Mouse (Mus musculus) hindbrain, embryonic 16.5 days (tissue): ENCODE data around the gene Lasp1. TPM values are rescaled to one million over a fixed set of nuclear protein-coding genes. Genes with fewer than 3 reads are reported as not detected.
"Not testable (repeated sequence)": the region's sequence is repeated elsewhere in the genome, so short reads cannot be mapped to it uniquely, and the experiment has no call there.

ENCODE experiments used
- ATAC-seq: fragments of 200-750 bp; cut with Nextera tagmentation; 2 replicates; pipeline ENCODE4 v1.8.0; 2017; ENCODE audit warnings: moderate TSS enrichment, moderate library complexity
- H3K27ac ChIP-seq: fragments of 300-500 bp; sonication (generic); 2 replicates; pipeline ENCODE4 v1.5.1; 2014; ENCODE audit warnings: low read depth, mild to moderate bottlenecking, control low read depth, low read length, moderate library complexity
- H3K27me3 ChIP-seq: fragments of 300-500 bp; sonication (generic); replicated peaks from 2 replicates; pipeline ENCODE4 v1.6.1; 2014; ENCODE audit warnings: low read length; ENCODE audit not compliant: control insufficient read depth, insufficient read depth
- H3K36me3 ChIP-seq: fragments of 300-500 bp; sonication (generic); 2 replicates; pipeline ENCODE4 v1.6.1; 2014; ENCODE audit warnings: mild to moderate bottlenecking, low read length, moderate library complexity, mixed read lengths; ENCODE audit not compliant: control insufficient read depth, insufficient read depth
- H3K4me1 ChIP-seq: fragments of 300-500 bp; sonication (generic); 2 replicates; pipeline ENCODE4 v1.6.1; 2014; ENCODE audit warnings: low read depth, low read length; ENCODE audit not compliant: control insufficient read depth, insufficient read depth
- H3K4me2 ChIP-seq: fragments of 300-500 bp; sonication (generic); 2 replicates; pipeline ENCODE4 v1.6.1; 2014; ENCODE audit warnings: mild to moderate bottlenecking, low read length, control low read depth, moderate library complexity
- H3K4me3 ChIP-seq: fragments of 300-500 bp; sonication (generic); 2 replicates; pipeline ENCODE4 v1.5.1; 2014; ENCODE audit warnings: mild to moderate bottlenecking, low read length, control low read depth, moderate library complexity
- H3K9ac ChIP-seq: fragments of 300-500 bp; sonication (generic); 2 replicates; pipeline ENCODE4 v1.6.1; 2014; ENCODE audit warnings: low read depth, mild to moderate bottlenecking, control low read depth, low read length, moderate library complexity
- H3K9me3 ChIP-seq: fragments of 300-500 bp; sonication (generic); 2 replicates; pipeline ENCODE4 v1.6.1; 2014; ENCODE audit warnings: mild to moderate bottlenecking, low read length, moderate library complexity; ENCODE audit not compliant: control insufficient read depth
- WGBS: fragments of 180-500 bp; shearing (Covaris S2); extraction: QIAGEN DNeasy Blood & Tissue Kit; methylation state at CpG from one replicate; pipeline ENCODE4 v1.1.7; 2014; 5-methylcytosine and 5-hydroxymethylcytosine counted together
- polyA plus RNA-seq: library from polyadenylated mRNA; unstranded; fragments of >200 nt; fragmentation: Nextera tagmentation; extraction: Ambion mirVana; gene quantifications from 2 replicates; pipeline ENCODE4 v1.2.1, GENCODE M21; 2015

Lasp1 gene
- polyA plus RNA-seq, 1 experiment from 2014 or later, result 176 TPM

- ATAC-seq, result no peak
- no peak overlapping the region for H3K27ac ChIP-seq
- WGBS, result 90% methylated on average over 6 of the region's 6 CpGs
- no peaks in the 10 kb centered on the region; the same call in 1 of the 2 replicates for H3K4me1 ChIP-seq
- peaks cover 28% of the 10 kb centered on the region for H3K36me3 ChIP-seq
- H3K9me3 ChIP-seq, result no peaks in the 10 kb centered on the region
- H3K9ac ChIP-seq, result no peak overlapping the region
- H3K27me3 ChIP-seq, result no peaks in the 10 kb centered on the region
- H3K4me2 ChIP-seq, result no peak overlapping the region
- no peak overlapping the region for H3K4me3 ChIP-seq
Observed at GRCm38 (mm10) chr11:97827654-97828053, 28.9 kb downstream of the Lasp1 start.

GRCm38 (mm10) chr11:97829365-97829764, 30.6 kb downstream of the Lasp1 start:
- peaks cover 35% of the 10 kb centered on the region for H3K36me3 ChIP-seq
- H3K27me3 ChIP-seq, result no peaks in the 10 kb centered on the region
- H3K27ac ChIP-seq, result no peak overlapping the region
- H3K4me1 ChIP-seq, result no peaks in the 10 kb centered on the region; the same call in 1 of the 2 replicates
- H3K4me3 ChIP-seq, result no peak overlapping the region
- H3K9ac ChIP-seq, result no peak overlapping the region
- no peak for ATAC-seq
- H3K9me3 ChIP-seq, result no peaks in the 10 kb centered on the region
- no peak overlapping the region for H3K4me2 ChIP-seq
- 93% methylated on average over 7 of the region's 7 CpGs for WGBS

GRCm38 (mm10) chr11:97829913-97830476, 31.2 kb downstream of the Lasp1 start:
- ATAC-seq, result no peak
- WGBS, result 82% methylated on average over 12 of the region's 12 CpGs

GRCm38 (mm10) chr11:97830501-97830900, 31.7 kb downstream of the Lasp1 start:
- Histone ChIP-seq H3K4me2 (no peak overlapping the region), H3K36me3 (peaks cover 34% of the 10 kb centered on the region), H3K4me1 (no peaks in the 10 kb centered on the region), H3K9ac (no peak overlapping the region), H3K9me3 (no peaks in the 10 kb centered on the region), H3K27ac (no peak overlapping the region), H3K4me3 (no peak overlapping the region), H3K27me3 (no peaks in the 10 kb centered on the region)
- 79% methylated on average over 6 of the region's 6 CpGs for WGBS
- ATAC-seq, result no peak

More at GRCm38 (mm10) chr11:97829913-97830476, 31.2 kb downstream of the Lasp1 start:
- Histone ChIP-seq H3K36me3 (peaks cover 39% of the 10 kb centered on the region), H3K9me3 (no peaks in the 10 kb centered on the region), H3K27ac (no peak overlapping the region), H3K4me3 (no peak overlapping the region), H3K4me1 (no peaks in the 10 kb centered on the region), H3K9ac (no peak overlapping the region), H3K4me2 (no peak overlapping the region), H3K27me3 (no peaks in the 10 kb centered on the region)

- no peaks in the 10 kb centered on the region for H3K9me3 ChIP-seq
- no peak overlapping the region for H3K9ac ChIP-seq
- no peak for ATAC-seq
- H3K4me1 ChIP-seq, result no peaks in the 10 kb centered on the region
- 77% methylated on average over 11 of the region's 11 CpGs for WGBS
- H3K4me2 ChIP-seq, result no peak overlapping the region
- H3K36me3 ChIP-seq, result peaks cover 27% of the 10 kb centered on the region
- no peak overlapping the region for H3K27ac ChIP-seq
- H3K27me3 ChIP-seq, result no peaks in the 10 kb centered on the region
- no peak overlapping the region for H3K4me3 ChIP-seq
Observed at GRCm38 (mm10) chr11:97832001-97832400, 33.2 kb downstream of the Lasp1 start.

- no peak overlapping the region for H3K4me2 ChIP-seq
- H3K4me3 ChIP-seq, result no peak overlapping the region
- peaks cover 26% of the 10 kb centered on the region for H3K36me3 ChIP-seq
- 75% methylated on average over 15 of the region's 15 CpGs for WGBS
- ATAC-seq, result no peak
- no peak overlapping the region for H3K9ac ChIP-seq
- H3K27me3 ChIP-seq, result no peaks in the 10 kb centered on the region
- no peaks in the 10 kb centered on the region for H3K9me3 ChIP-seq
- no peaks in the 10 kb centered on the region for H3K4me1 ChIP-seq
- H3K27ac ChIP-seq, result no peak overlapping the region
Observed at GRCm38 (mm10) chr11:97833352-97833751, 34.6 kb downstream of the Lasp1 start.

- no peak overlapping the region for H3K4me3 ChIP-seq
- H3K4me1 ChIP-seq, result peaks cover 5% of the 10 kb centered on the region; the same call in 1 of the 2 replicates
- 72% methylated on average over 7 of the region's 8 CpGs for WGBS
- peaks cover 26% of the 10 kb centered on the region for H3K36me3 ChIP-seq
- no peak overlapping the region for H3K4me2 ChIP-seq
- no peaks in the 10 kb centered on the region for H3K27me3 ChIP-seq
- H3K9ac ChIP-seq, result no peak overlapping the region
- no peaks in the 10 kb centered on the region for H3K9me3 ChIP-seq
- no peak overlapping the region for H3K27ac ChIP-seq
- ATAC-seq, result no peak
Observed at GRCm38 (mm10) chr11:97836541-97836940, 37.7 kb downstream of the Lasp1 start.

GRCm38 (mm10) chr11:97837051-97837450, 38.3 kb downstream of the Lasp1 start:
- H3K27ac ChIP-seq, H3K4me3 ChIP-seq, H3K4me2 ChIP-seq, H3K9me3 ChIP-seq, H3K4me1 ChIP-seq, H3K9ac ChIP-seq, ATAC-seq, H3K27me3 ChIP-seq: not testable (repeated sequence)
- H3K36me3 ChIP-seq, result peaks cover 22% of the 10 kb centered on the region
- WGBS, result 75% methylated on average over 9 of the region's 9 CpGs

- Histone ChIP-seq H3K4me1 (peaks cover 11% of the 10 kb centered on the region), H3K4me2 (no peak overlapping the region), H3K9ac (no peak overlapping the region), H3K27me3 (no peaks in the 10 kb centered on the region), H3K4me3 (no peak overlapping the region), H3K36me3 (peaks cover 20% of the 10 kb centered on the region), H3K9me3 (no peaks in the 10 kb centered on the region), H3K27ac (no peak overlapping the region)
- WGBS, result 86% methylated on average over 7 of the region's 7 CpGs
- no peak for ATAC-seq
Observed at GRCm38 (mm10) chr11:97837641-97838149, 38.9 kb downstream of the Lasp1 start.
